Mouse (Mus musculus) lung, postnatal 0 days (tissue): ENCODE measurements around the gene Cebpe.

Source experiments
- CTCF ChIP-seq: IDR thresholded peaks from 2 replicates; pipeline ENCODE4 v1.5.1; 2016; ENCODE audit warnings: antibody characterized with exemption, mild to moderate bottlenecking
- EP300 ChIP-seq: IDR thresholded peaks from 2 replicates; pipeline ENCODE4 v1.6.1; 2016; ENCODE audit warnings: antibody characterized with exemption, mild to moderate bottlenecking, control low read depth

DNA sequence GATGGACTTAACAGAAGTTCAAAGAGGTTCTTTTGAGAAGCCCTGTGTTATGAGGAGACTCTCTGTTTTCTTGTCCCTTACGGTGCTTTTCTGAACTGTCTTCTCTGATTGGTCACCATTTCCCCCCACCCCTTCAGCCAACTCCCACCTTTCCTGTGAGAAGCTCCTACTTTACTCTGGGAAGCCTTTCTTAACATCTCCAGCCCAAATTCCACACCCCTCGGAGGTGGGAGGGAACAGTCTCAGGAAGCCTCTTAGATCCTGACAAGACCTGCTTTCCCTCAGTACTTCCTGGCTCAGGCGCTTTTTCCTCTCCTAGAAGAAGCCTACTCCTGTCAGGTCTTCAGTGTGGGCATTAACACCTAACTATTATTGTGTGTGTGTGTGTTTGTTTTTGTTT, 12.4 kb downstream of the Cebpe start:
- TF ChIP-seq CTCF (no peak), EP300 (no peak)
